Mouse (Mus musculus): ENCODE results near the gene Scn10a. TPM values are rescaled to one million over a fixed set of nuclear protein-coding genes. Genes with fewer than 3 reads are reported as not detected.

The Scn10a gene
- total RNA-seq, 2 experiments from 2014 or later, result not detected

GRCm38 (mm10) chr9:119641985-119642384 is 77.1 kb downstream of the Scn10a start:
- no peak for DNase-seq (ENCODE audit: low spot score)

- no peak for DNase-seq (ENCODE audit: low spot score)
Observed at GRCm38 (mm10) chr9:119634216-119634843, 84.8 kb downstream of the Scn10a start.

- no peak for DNase-seq (ENCODE audit: low spot score)
Observed at GRCm38 (mm10) chr9:119633475-119633874, 85.6 kb downstream of the Scn10a start.

GRCm38 (mm10) chr9:119632801-119633200 is 86.3 kb downstream of the Scn10a start:
- DNase-seq (ENCODE audit: low spot score), result no peak

DNA sequence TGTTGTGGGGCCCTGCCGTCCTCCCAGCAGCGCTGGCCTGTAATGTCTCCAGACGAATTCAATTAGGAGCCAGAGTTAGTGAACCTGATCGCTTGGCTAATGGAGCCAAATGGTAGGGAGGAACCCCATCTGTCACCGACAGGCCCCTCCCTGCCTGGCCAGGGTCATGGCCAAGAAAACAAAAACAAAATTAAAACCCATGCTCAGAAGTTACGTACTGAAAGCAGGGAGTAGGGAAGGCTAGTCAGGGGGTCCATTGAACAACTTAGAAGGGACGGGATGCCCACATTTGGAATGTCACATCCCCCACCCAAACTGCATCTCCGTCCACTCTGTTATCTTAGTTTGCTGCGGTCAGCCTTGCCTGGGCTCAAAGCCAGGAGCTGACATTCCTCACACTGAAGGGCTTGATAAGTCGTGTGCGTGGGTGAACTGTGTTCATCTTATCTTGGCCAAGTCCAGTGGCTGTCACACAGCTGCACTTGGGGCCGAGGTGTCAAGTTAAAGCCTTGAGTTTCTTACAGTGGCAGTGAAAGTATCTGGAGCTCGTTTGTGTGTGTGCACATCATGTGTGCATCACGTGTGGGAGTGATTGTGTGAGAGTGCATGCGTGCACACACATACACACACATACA is 87.1 kb downstream of the Scn10a start:
- DNase-seq (ENCODE audit: low spot score), result peak; percentile 11

- DNase-seq (ENCODE audit: low spot score), result no peak
Observed at GRCm38 (mm10) chr9:119631393-119631898, 87.7 kb downstream of the Scn10a start.

- DNase-seq (ENCODE audit: low spot score), result no peak
Observed at GRCm38 (mm10) chr9:119628690-119629268, 90.3 kb downstream of the Scn10a start.

DNA sequence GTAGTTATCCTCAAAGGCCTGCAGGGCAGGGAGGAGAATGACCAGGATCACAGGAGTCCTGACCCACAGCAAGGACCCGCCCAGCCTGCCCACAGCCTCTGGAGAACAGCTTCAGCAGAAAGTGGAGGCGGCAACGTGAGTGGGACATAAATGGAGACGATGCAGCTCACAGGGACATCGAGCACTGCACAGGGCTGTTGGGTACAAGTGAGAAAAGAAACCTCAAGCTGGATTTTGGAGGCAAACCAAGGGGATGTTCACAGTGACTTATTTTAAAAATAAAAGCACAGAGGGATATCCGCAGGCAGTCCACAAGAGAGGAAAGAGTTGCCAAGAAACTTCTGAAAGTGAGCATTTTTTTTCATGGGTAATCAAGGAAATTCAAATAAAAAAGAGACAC is 91.9 kb downstream of the Scn10a start:
- no peak for DNase-seq (ENCODE audit: low spot score)

- no peak for DNase-seq (ENCODE audit: low spot score)
Observed at GRCm38 (mm10) chr9:119624151-119624550, 95.0 kb downstream of the Scn10a start.

- DNase-seq (ENCODE audit: low spot score), result no peak
Observed at GRCm38 (mm10) chr9:119614798-119615197, 104.3 kb downstream of the Scn10a start.

DNA sequence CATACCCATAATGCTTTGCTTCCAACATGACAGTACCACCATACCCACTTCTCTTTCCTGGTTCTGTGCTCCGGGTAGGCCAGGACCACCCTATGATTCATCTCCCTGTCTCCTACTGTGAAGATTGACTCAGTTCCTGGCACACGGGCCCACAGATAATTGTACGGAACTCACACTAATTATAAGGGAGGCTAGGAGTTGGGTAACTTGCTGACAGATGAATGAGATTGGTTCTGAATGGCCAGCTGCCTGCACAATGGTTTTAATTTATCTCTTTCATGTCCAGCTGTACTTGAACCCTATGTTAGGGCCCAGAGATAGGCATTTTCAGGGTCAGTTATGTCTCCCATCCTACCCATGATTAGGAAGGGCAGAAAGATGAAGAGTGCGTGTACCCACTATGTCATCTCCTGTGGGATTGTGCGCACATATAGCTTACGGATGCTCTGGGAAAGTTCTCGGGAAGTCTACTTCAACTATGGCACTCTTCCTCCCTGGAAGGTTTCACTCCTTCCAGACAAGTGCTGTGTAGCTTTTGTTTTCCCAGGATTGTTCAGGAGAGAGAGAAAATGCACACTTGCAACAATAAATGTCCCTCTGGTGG is 108.5 kb downstream of the Scn10a start:
- no peak for DNase-seq (ENCODE audit: low spot score)

DNA sequence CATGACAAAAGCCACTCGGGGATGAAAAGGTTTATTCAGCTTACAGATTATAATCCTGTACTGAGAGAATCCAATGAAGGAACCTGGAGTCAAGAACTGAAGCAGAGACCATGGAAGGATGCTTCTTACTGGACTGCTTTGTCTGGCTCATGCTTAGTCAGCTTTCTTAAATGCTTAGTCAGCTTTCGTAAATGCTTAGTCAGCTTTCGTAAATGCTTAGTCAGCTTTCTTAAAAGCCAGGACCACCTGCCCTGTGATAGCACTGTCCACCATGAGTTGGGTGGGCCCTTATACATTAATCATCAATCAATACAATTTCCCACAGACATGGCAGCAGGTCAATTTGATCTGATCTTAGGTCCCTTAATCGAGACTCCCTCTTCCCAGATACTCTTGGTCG is 112.2 kb downstream of the Scn10a start:
- no peak for DNase-seq (ENCODE audit: low spot score)

- no peak for DNase-seq (ENCODE audit: low spot score)
Observed at GRCm38 (mm10) chr9:119604607-119605006, 114.5 kb downstream of the Scn10a start.

GRCm38 (mm10) chr9:119598501-119598900 is 120.6 kb downstream of the Scn10a start:
- DNase-seq (ENCODE audit: low spot score), result no peak

DNA sequence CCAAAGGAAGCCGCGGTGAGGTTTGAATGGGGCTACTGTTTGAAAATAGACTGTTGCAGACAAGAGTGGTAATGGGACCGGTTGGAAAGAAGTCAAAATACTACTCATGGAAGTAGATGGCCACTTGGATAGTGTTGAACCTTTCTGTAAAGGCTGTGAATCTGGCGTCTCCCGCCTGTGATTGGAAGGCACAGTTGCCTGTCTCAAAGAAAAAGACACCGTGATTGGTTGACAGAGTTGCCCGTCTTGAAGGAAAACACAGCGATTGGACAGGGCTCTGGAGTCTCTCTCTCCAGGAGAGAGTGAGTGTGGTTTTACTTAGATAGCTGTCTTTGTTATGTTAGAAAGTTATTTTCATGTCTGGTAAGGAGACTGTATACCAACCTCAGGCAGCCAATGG is 121.8 kb downstream of the Scn10a start:
- DNase-seq (ENCODE audit: low spot score), result no peak

- no peak for DNase-seq (ENCODE audit: low spot score)
Observed at GRCm38 (mm10) chr9:119589592-119589991, 129.5 kb downstream of the Scn10a start.

DNA sequence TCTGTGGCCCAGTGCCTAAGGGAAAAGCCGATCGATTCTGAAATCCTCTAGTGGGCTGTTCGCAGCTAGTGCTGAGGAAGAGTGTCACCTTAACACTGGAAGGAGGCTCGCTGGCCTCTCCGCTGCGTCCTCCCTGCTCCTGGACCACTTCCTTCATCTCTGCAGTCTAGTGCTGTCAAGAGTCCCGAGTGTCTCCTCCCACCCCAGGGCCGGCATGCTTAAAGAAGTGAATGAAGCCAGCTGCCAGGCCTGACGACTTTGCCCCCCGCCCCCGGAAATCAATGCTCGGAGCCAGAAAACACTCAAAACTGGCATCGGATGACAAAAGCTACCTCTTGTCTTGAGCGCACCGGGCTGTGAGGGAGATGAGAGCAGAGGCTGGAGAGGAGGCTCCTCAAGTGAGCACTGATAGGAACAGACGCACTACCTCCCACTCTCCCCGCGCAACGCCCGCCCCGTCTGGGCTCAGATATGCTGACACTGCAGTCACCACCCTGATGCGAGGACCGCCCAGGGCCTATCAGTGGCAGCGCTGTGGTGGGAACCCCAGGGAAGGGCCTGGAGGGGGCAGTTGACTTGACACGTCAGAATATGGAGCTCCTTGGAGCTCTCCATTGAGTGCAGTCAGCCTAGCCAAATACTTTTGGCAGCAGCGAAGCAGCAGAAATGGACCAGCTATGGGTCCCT is 130.2 kb downstream of the Scn10a start:
- DNase-seq (ENCODE audit: low spot score), result no peak

- DNase-seq (ENCODE audit: low spot score), result peak; percentile 73
Observed at GRCm38 (mm10) chr9:119580668-119581067, 138.5 kb downstream of the Scn10a start.

DNA sequence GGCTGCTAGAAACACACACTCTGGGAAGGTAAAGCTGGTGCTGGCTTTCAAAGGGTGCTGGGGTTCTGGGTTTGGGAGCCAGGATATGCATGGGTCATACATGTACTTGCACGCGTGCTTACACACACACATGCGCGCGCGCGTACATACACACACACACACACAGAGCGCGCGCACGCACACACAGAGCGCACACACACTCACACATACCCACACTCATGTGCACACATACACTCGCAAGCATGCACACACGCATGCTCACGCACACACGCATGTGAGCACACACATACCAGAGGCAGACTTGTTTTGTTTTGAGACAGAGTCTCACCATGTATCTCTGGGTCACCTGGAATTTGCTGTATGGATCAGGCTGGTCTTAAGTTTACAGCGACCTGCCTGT is 138.9 kb downstream of the Scn10a start:
- no peak for DNase-seq (ENCODE audit: low spot score)

GRCm38 (mm10) chr9:119578636-119579438 is 140.3 kb downstream of the Scn10a start, which contains the start of gene Scn5a:
Gene Scn5a (minus strand): TSS chr9:119579016.
- DNase-seq (ENCODE audit: low spot score), result no peak

DNA sequence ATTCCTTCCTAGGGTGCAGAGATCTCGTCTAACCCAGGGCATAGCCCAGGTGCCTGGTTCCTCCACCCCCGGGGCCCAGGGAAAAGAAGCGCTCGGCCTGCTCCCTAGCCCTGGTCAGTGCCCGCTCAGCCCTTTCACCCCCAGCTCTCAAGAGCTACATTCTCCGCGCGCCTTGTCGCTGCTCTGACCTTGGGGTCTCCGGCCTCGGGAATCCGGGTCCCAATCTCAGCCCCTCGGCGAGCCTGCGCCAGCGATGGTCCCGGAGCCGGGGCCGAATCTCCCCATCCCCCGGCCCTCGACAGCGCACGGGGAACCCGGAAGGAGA is 140.8 kb downstream of the Scn10a start:
- DNase-seq (ENCODE audit: low spot score), result no peak

All from gastrocnemius, adult 18-20 months (tissue).